16 mouse cellular contexts compared by ENCODE assay signal in the genomic region with DNA sequence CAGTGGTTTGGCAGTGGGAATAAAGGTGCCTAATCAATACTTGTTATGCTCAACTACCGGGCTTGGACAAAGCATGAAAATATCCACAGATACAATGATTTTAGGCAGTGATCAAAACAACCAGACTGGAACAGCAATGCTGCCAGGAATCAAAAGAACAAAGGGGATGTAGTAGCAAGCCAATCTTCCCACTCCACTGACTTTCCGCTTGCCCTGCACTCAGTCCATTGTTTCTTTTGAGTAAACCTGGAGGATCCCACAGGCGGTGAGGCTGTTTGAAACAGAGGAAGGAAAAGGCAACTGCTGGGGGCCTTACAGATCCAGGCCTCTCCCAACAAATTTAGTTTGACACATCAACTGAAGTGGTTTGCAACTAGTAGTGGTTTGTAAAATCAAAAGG. TPM values are rescaled to one million over a fixed set of nuclear protein-coding genes. Genes with fewer than 3 reads are reported as not detected.
DNase-seq lines count a peak whose midpoint lies in the region; ATAC-seq and TF ChIP-seq lines count a peak whose summit lies in the region.
"Had no signal": no experiment of that assay in that cellular context is flagged by ENCODE, and none has a peak within 500 bp of the region (broad histone marks: within the 10 kb centered on the region; RNA-seq: fewer than 3 reads in every experiment).

No protein-coding gene starts in this region.

- H3K9me3 ChIP-seq in hindbrain, embryonic 10.5 days, result no peaks in the 10 kb centered on the region
- H3K9me3 ChIP-seq in hindbrain, embryonic 16.5 days (ENCODE audit: control insufficient read depth, low read length), result no peaks in the 10 kb centered on the region
- no peaks in the 10 kb centered on the region for H3K9me3 ChIP-seq in heart, embryonic 16.5 days (replicated peaks; ENCODE audit: control insufficient read depth, low read length)
- H3K9me3 ChIP-seq: forebrain, embryonic 10.5 days; megakaryocyte, embryonic 14.5 days had no signal

- 13% methylated on average over 3 of the region's 3 CpGs for WGBS in hindbrain, embryonic 10.5 days
- WGBS in hindbrain, embryonic 16.5 days, result 11% methylated on average over 3 of the region's 3 CpGs
- WGBS in heart, embryonic 16.5 days, result 64% methylated on average over 3 of the region's 3 CpGs

- peak; percentile 4 for DNase-seq in hindbrain, embryonic 10.5 days (ENCODE audit: low spot score)
- peak; percentile 11 for DNase-seq in brain, embryonic 14.5 days (ENCODE audit: low read depth)
- peak; percentile 27 for DNase-seq in lung, postnatal 10 days
- no peak for DNase-seq in spleen, postnatal 4 days (ENCODE audit: low spot score in 2 of 2)
- DNase-seq in adrenal gland, adult (ENCODE audit: inconsistent age in 2 of 2, low spot score in 1 of 2), result no peak
- no peak for DNase-seq in kidney, postnatal 10 days
- DNase-seq: adrenal gland, postnatal 14 days; B cell, adult 2 months; gastrocnemius, postnatal 10 days; layer of hippocampus, postnatal 36 days; thymus, postnatal 4 days had no signal

- no peak for TF ChIP-seq CTCF in brain, embryonic 14.5 days (IDR thresholded peaks at IDR 0.05; ENCODE audit: borderline replicate concordance, extremely low read depth, insufficient read depth, insufficient read length)

- no peaks in the 10 kb centered on the region for H3K27me3 ChIP-seq in hindbrain, embryonic 10.5 days (ENCODE audit: insufficient read depth, poor library complexity, severe bottlenecking)
- no peaks in the 10 kb centered on the region for H3K27me3 ChIP-seq in hindbrain, embryonic 16.5 days (replicated peaks; ENCODE audit: control insufficient read depth, insufficient read depth, low read length)
- no peaks in the 10 kb centered on the region for H3K27me3 ChIP-seq in heart, embryonic 16.5 days (ENCODE audit: control insufficient read depth, insufficient read depth, low read length)

- H3K36me3 ChIP-seq in hindbrain, embryonic 10.5 days, result no peaks in the 10 kb centered on the region
- H3K36me3 ChIP-seq in hindbrain, embryonic 16.5 days (ENCODE audit: control insufficient read depth, insufficient read depth, low read length), result no peaks in the 10 kb centered on the region
- no peaks in the 10 kb centered on the region for H3K36me3 ChIP-seq in heart, embryonic 16.5 days (ENCODE audit: control insufficient read depth, insufficient read depth)
- H3K36me3 ChIP-seq: forebrain, embryonic 10.5 days had no signal

- peak overlapping the region; percentile 29; the same call in 1 of the 2 replicates for H3K27ac ChIP-seq in hindbrain, embryonic 10.5 days
- H3K27ac ChIP-seq in hindbrain, embryonic 16.5 days (ENCODE audit: low read depth, low read length), result no peak overlapping the region
- H3K27ac ChIP-seq in heart, embryonic 16.5 days (ENCODE audit: low read length), result peak overlapping the region; percentile 33
- H3K27ac ChIP-seq: forebrain, embryonic 10.5 days; kidney, postnatal 0 days had no signal

- peaks cover 6% of the 10 kb centered on the region; the same call in 1 of the 2 replicates for H3K4me1 ChIP-seq in hindbrain, embryonic 10.5 days (replicated peaks)
- H3K4me1 ChIP-seq in hindbrain, embryonic 16.5 days (ENCODE audit: control insufficient read depth, insufficient read depth, low read depth, low read length), result no peaks in the 10 kb centered on the region
- H3K4me1 ChIP-seq in heart, embryonic 16.5 days (ENCODE audit: control insufficient read depth, insufficient read depth, low read length), result no peaks in the 10 kb centered on the region
- H3K4me1 ChIP-seq: megakaryocyte, embryonic 14.5 days had no signal

- H3K4me2 ChIP-seq in hindbrain, embryonic 16.5 days (ENCODE audit: low read length), result no peak overlapping the region
- no peak overlapping the region for H3K4me2 ChIP-seq in heart, embryonic 16.5 days (ENCODE audit: low read depth, low read length)

- TF ChIP-seq POLR2A in brain, embryonic 14.5 days (IDR thresholded peaks at IDR 0.05; ENCODE audit: borderline replicate concordance, extremely low read depth, insufficient read depth, insufficient read length, poor library complexity, severe bottlenecking), result no peak

- no peak overlapping the region for H3K9ac ChIP-seq in hindbrain, embryonic 16.5 days (ENCODE audit: low read depth, low read length)
- H3K9ac ChIP-seq in heart, embryonic 16.5 days (ENCODE audit: low read length), result no peak overlapping the region

- no peak overlapping the region for H3K4me3 ChIP-seq in hindbrain, embryonic 10.5 days
- no peak overlapping the region for H3K4me3 ChIP-seq in hindbrain, embryonic 16.5 days (ENCODE audit: low read length)
- no peak overlapping the region for H3K4me3 ChIP-seq in heart, embryonic 16.5 days (ENCODE audit: low read length)
- H3K4me3 ChIP-seq: forebrain, embryonic 10.5 days; megakaryocyte, embryonic 14.5 days had no signal

- no peak for ATAC-seq in hindbrain, embryonic 16.5 days
- no peak for ATAC-seq in heart, embryonic 16.5 days (replicated peaks; ENCODE audit: extremely low read depth, insufficient read depth, low FRiP score)

RNA-seq across cellular contexts. Expression of a gene that starts 51.6 kb away (rescaled TPM):
- 3.8 and 8.1 TPM in 2 replicates for polyA plus RNA-seq in hindbrain, embryonic 10.5 days (2016; fragmentation: Nextera tagmentation; extraction: Ambion mirVana)
- 40.7 and 42.0 TPM in 2 replicates for polyA plus RNA-seq in hindbrain, embryonic 16.5 days (2015; fragmentation: Nextera tagmentation; extraction: Ambion mirVana)
- 28.8 and 37.1 TPM in 2 replicates for polyA plus RNA-seq in brain, embryonic 14.5 days (2012; rRNA removed)
- polyA plus RNA-seq in heart, embryonic 16.5 days (2015; fragmentation: Nextera tagmentation; extraction: Ambion mirVana), result 0.97 and 1.3 TPM in 2 replicates

Comparison
In these comparisons a context has a peak if more than half of its experiments do, and no peak if none do; other contexts are left out.
1. DNase-seq: peak in hindbrain, embryonic 10.5 days (single experiment), brain, embryonic 14.5 days (single experiment) and lung, postnatal 10 days (single experiment); none in spleen, postnatal 4 days (0 of 2), adrenal gland, adult (0 of 2) and kidney, postnatal 10 days (single experiment).